Mouse (Mus musculus): ENCODE measurements around the gene Folr2.

The Folr2 gene

DNA sequence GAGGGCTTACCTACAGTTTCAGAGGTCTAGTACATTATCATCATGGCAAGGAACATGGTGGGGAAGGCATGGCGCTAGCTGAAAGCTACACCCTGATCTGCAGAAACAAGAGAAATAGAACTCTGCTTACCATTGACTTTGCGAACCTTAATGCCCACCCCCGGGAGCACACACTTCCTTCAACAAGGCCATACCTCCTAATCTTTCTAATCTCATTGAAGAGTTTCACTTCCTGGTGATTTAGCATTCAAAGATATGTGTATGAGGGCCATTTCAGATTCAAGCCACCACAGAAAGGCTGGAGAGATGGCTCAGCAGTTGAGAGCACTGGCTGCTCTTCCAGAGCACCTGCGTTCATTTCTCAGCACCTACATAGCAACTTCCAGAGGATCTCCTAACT lies at the start of gene Folr2:
Gene Folr2, minus strand, starts transcription at position 101 of the 400 bp plus-strand sequence.
- DNase-seq (ENCODE audit: low spot score): no peak

DNA sequence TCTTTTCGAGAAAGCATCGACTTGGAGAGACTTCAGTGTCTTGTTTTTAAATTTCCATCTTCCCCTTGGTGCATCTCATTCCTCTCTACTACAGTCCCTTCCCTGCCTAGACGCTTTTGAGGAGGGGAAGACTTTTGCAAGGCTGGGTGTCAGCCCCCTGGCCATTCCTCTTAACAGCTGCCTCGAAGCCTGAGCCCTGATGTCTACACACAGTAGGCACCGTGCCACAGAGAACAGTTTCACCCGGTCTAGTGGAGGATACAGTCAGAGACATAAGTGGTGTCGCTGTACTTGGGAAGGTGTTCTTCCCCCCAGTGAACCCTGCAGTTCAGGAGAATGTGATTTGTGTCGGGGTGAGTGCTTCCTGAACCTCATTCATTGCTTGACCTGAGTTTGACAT lies 49.7 kb upstream of the Folr2 start:
- DNase-seq (ENCODE audit: low spot score): no peak

DNA sequence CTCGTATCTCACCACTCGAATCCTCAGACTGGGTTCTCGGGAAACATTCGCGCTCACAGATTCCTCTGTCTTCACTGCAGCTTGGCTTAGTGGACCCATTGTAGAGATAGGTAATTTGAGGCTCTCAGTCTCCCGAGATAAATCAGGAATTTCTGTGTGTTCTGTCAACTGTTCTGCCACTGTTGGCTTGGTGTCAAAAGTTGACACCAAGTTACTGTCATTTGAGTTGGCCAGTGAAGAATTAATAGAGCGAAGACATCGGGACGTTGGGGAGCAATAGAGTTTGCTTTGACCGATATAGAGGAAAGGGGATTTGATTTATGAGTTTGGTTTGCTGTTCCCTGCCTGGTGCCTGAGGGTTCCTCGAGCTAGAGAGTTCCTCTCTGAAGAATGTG lies 49.3 kb upstream of the Folr2 start, which contains the start of gene Tomt:
Gene Tomt, minus strand, starts transcription at position 73 of the 395 bp plus-strand sequence.
- DNase-seq (ENCODE audit: low spot score): no peak

DNA sequence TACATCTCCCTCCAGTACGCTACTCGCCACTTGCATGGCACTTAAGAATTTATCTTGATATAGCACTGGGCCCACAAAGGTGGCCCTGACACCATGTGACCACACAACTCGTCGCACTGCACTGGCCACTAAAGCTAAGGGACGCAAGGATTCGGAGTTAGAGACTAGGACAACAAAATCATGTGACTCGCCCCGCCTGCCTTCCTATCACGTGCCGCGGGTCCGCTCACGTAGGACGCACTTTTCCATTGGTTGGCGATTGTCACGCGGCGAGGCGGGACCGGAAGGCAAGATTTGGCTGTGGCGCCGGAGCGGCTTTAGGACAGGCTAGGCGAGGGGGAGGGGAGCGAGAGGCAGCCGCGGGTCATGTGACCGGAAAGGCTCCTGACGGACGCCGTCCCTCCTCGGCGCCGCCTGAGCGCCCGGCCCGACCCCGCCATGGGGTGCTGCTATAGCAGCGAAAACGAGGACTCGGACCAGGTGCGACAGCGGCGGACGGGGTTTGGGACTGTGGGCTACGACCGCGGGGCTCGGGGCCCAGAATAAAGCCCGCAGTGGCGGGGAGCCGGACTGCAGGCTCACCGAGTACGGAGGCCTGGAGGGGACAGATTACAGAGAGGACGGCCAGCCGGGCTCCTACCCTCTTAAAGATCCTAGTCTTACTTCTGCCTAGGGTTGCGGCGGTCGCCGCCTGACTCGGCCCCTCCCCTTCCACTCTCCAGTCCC lies 48.7 kb upstream of the Folr2 start, which contains the start of gene Lamtor1:
Gene Lamtor1, plus strand, starts transcription at position 344 of the 726 bp plus-strand sequence.
- DNase-seq (ENCODE audit: low spot score): peak; percentile 99

DNA sequence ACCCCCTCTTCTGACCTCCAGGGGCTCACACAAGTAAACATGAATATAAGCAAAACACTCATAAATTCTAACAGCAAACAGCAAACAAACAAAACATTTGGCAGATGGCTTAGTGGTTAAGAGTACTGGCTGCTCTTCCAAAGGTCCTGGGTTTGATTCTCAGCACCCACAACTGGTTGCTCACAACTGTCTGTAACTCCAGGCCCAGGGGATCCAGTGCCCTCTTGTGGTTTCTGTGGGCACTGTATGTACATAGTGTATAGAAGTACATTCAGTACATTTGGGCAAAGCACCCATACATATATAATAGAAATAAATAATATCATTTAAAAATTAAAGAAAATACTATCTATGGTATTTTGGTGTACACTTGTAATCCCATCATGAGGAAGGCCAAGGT lies 45.9 kb upstream of the Folr2 start:
- DNase-seq (ENCODE audit: low spot score): no peak

DNA sequence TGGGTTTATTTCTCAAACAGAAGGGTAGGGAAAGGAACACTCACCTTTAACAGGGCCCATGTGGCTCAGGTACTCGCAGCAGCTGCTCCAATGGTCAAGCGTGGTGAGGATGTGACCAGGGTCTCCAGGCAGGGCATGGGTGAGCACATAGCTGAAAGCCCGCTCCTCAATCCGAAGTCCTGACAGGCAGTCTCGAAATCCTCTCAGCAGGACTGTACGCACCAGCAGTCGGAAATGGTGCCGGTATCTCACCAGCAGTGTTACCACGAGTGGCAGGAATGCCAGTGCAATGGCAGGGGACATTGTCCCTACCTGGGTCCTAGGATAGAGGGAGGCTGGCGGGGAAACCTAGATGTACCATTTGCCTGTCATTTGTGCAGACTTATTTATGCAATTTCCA lies 45.0 kb upstream of the Folr2 start:
- DNase-seq (ENCODE audit: low spot score): no peak

DNA sequence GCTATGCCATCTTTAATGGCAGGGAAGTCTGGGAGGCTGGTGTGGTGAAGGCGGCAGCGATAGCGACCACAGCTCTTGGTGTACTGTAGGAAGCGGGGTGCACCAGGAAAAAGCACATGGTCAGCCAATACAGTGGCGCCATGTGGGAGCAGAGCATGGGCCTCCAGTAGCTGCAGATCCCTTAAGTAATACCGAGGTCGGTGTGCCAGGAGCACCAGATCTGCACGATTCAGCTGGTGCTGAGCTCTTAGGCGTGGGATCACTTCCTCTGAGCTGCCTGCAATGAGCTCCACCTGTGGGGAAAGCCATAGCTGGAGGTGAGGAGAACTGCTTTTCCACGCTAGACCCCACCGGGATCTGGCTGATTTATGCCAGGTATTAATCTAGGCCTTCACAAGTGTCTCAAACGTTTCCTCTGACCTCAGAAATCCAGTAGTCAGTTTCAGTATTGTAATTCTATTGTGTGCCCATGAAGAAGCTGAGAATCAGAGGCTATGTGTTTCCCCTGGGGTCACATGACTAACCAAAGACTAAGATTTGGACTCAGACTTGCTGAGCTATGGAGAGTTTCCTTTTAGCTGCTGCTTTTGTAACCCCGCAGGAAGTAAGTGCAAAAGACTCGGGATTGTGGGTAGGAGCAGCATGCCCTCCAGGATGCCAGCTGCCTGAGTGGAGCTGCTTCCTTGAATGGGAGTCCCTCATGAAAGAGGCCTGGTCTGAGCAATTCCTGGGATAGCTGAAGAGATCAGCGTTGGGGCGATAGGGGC lies 43.5 kb upstream of the Folr2 start:
- no peak for DNase-seq (ENCODE audit: low spot score)

DNA sequence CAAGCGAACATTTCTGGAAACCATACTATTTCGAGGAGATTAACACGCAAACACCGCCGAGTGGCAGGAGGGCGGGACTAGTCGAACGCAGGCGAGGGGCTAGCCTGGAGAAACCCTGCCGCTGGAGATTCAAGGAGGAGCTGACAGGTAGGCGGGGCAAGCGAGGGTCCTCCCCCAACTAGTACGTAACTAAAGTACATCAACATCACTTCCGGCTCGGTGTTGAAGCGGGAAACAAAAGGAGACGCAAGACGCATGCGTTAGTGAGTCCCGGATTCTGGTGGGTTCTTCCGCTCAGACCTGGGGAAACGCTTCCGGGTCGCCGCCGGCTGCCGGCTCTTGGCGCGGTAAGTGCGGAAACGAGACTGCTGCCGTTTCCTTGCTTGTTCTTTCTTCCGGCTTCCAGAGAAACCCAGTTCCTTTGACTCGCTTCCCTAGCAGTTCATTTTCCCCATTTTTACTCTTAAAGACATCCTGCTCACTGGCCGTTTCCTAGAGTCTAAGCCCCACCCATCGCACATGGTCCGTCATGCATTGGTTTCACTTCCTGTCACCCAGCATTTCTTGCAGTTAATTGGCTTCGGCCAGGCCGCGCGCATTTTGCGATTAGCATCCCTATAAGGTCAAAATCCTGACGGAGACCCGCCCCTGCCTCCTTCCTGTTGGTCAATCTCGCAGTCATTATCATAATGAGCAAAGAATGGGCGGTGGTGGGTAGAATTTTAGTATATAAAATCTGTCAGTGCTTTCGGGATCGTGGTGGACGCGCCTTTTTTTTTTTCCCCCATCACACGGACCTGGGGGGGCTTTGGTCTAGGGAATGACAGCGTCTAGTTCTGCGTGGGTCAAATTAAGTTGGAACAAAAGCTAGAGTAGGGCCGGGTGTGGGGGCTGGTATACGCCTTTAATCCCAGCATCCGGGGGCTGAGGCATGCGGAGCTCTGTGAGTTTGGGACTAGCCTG lies 39.4 kb upstream of the Folr2 start:
- peak; percentile 98 for DNase-seq (ENCODE audit: low spot score)

DNA sequence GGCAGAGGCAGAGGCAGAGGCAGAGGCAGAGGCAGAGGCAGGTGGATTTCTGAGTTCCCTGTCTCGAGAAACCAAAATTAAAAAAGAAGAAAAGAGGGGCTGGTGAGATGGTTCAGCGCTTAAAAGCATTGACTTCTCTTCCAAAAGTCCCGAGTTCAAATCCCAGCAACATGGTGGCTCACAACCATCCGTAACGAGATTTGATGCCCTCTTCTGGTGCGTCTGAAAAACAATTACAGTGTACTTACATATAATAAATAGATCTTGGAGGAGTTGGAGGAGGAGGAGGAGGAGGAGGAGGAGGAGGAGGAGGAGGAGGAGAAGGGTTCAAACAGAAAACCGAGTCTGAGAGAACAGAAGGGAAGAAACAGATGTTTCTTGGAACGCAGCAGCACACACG lies 38.7 kb upstream of the Folr2 start:
- DNase-seq (ENCODE audit: low spot score): no peak

DNA sequence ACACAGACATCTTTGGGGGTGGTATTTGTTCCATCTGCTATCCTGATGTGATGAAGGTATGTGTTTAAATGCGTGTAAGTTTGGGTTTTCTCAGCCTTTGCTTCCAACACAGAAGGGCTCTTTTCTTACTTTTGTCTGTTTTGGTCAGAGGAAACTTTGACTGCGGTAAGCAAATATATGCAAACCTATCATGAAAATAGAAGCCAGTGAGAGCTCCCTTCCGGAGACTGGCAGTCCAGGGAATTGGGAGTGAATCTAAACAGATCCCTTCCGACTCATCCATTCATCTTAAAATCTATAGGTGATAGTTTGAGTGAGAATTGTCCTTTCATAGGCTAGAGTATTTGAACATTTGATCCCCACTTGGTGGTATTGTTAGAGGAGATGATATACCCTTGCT lies 31.5 kb upstream of the Folr2 start:
- no peak for DNase-seq (ENCODE audit: low spot score)

DNA sequence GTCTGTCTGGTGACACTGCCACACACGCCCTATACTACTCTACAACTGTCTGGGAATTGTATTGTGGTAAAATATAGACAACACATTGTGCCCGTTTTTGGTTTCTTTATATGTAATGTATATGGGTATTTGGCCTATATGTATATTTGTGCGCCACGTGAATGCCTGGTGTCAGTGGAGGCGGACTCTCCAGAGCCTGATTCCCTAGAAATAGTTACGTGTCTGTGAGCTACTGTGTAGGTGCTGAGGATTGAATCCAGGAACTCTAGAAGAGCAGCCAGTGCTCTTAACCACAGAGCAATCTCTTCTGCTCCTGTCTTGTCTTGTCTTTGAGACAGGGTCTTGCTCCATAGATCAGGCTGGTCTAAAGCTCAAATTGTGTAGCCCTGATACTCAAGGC lies 29.3 kb upstream of the Folr2 start:
- DNase-seq (ENCODE audit: low spot score): no peak

DNA sequence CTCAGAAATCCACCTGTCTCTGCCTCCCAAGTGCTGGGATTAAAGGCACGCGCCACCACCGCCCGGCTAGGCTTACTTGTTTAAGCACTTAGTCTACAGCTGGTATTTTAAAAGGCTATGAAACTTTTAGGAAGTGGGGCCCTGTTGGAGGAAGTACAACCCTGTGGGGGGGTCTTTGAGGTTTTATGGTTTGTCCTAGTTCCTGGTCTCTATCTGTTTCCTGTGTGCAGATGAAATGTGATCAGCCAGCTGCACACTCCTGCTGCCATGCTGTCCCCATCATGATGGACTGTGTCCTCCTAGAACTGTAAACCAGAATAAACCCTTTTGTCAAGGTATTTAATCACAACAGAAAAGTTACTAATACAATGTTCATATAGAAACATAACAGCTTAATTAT lies 27.2 kb upstream of the Folr2 start:
- no peak for DNase-seq (ENCODE audit: low spot score)

DNA sequence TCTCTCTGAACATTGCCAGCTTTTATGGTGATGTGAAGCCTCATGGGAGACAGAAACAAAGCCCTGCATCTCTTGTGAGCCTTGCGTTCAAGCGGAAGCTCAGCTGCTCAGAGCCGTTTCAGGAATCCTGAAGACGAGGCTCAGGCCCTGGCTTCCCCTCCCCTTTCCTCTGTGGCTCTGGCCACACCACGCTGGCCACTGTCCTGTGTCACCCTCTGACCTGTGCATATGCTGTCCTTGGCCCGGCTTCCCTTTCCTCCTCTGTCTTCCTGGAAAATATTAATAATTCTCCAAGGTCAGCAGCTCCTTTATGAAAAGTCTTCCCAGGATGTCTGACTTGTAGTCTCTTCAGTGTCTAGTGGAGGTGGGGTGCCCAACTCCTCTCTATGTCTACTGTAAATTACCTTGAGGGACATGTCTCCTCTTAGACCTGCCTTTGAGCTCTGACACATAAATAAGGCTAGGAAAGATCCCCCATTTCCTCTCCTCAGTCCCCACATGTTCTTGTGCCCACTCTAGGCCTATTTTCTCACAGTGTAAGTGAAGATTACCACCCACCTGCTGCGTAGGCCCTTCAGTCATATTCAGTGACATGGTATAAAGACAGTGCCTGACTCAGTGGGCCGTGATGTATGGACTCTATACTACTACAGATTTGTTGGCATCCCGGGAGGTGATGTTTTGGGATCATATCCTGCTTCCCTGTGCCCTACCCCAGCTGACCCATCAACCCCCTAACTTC lies 25.6 kb upstream of the Folr2 start:
- no peak for DNase-seq (ENCODE audit: low spot score)

DNA sequence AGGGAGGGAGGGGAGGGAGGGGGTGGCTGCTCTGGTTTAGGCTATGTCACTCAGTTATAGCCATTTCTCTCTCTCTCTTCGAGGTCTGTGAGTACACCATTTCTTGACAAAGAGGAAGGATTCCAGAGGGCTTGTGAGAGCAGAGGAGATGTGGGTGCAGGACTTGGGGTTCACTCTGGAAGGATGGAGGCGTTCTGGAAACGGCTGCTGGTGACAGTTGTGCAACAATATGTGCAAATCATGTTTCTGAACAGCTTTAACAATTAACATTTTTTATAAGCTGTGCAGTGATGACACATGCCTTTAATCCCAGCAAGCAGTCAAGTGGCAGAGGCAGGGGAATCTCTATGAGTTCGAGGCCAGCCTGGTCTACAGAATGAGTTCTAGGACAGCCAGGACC lies 23.9 kb upstream of the Folr2 start:
- DNase-seq (ENCODE audit: low spot score): no peak

DNA sequence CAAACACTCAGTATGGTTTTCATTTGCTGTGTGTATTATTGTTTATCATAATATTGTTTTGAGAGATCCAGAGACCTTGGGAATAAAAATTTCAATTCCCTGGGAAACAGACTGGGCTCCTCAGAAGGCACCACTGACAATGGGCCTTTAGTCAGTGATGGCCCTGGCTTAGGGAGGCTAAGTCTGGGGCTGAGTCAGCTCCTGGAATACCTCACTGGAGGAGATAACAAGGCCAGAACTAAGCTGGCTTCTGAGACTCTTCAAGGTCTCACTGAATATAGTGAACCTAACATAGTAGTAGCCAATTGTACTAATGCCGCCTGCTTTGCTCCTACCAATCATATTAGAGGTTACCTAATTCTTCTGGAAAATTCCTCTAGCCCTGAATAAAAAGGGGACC lies 19.0 kb upstream of the Folr2 start:
- no peak for DNase-seq (ENCODE audit: low spot score)

DNA sequence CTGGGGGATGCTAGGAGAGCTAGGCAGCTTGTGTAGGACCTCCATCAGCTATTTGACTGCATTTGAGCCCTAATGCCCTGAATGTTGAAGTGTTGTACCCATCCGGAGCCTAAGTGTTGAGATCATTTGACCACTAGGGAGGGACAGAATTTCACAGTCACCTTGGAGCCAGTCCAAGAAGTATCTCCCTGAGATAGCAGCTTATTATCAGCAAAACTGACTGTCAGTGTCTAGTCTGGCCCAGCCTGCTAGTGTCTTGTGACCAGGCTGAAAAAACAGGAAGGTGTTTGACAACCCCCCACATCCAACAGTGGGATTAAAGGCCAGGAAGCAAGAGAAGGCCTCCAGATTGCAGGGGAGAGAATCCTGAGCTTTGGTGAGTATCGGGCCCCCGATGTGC lies 14.3 kb upstream of the Folr2 start:
- DNase-seq (ENCODE audit: low spot score): no peak

DNA sequence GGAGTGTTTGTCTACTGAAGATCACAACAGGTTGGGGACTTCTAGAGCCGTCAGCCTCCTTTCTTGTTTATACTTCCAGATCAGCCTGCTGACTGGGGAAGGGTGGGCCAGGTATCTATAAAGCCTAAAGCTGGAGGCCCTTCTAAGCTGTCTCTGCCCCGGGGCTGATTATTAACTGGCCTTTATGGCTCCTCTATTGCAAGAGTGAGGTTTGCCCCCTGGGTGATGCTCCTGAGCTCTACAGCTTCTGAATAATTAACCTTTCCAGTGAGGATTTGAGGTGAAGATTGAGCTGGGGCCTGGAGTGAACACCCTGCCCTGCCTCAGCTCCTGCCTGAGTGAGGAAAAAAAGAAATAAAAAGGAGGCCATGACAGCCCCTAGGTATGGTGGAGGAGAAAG lies 13.6 kb upstream of the Folr2 start, which contains the start of gene Folr1:
Gene Folr1, minus strand, starts transcription at position 160 of the 400 bp plus-strand sequence.
- DNase-seq (ENCODE audit: low spot score): no peak

DNA sequence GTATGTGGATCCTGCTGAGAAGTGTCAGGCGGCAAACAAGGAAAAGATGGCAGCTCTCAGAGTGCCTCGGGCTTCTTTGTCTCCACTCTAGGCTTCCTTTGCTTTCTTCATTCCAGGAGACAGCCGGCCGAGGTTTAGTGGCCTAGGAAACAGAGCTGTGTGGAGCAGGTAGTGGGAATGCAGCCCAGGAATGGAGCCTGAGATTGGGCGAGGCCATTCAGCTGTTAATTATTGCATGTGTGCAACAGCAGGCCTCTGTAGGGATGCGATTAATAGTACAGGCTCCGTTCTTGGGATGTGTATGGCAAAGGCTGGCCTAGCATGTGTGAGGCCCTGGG lies 12.1 kb upstream of the Folr2 start:
- DNase-seq (ENCODE audit: low spot score): peak; percentile 21

DNA sequence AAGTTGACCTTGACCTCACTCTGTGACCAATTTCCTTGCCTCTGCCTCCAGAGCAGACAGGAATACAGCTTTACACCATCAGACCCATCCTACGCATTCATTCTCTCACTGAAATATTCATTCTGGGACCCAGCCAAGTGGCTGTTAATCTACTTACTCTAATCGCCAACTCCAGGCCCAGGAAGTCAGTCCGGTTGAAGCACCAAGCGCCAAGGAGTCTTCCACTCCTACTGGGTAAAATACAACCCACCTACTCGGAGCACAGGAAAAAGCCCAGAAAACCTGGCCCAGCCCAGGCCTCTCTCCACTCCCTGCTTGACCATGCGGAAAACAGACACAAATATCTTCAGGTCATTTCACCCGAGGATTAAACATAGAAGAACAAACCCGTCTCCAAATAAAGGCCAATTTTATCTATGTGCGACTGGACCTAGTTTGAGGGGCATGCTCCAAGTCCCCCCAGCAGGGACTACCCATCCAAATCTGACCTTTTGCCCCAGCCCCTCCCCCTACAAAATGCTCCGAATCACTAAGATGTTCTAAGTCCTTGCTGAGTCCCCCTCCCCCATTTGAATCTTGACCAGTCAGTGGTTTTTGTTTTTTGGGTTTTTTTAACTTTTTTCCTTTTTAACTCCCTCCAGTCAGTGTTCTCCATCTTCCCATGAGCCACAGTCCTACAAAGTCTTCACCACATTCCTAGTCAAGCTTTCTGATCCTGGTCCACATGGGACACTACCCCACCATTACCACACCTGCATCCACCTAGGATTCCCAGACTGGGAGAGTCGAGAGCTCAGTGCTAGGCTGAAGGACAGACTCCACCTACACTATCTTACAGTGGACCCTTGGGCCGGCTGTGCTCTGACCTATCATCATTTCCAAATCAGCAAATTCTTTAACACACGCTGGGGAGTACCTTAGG lies 11.5 kb upstream of the Folr2 start:
- DNase-seq (ENCODE audit: low spot score): peak; percentile 77

DNA sequence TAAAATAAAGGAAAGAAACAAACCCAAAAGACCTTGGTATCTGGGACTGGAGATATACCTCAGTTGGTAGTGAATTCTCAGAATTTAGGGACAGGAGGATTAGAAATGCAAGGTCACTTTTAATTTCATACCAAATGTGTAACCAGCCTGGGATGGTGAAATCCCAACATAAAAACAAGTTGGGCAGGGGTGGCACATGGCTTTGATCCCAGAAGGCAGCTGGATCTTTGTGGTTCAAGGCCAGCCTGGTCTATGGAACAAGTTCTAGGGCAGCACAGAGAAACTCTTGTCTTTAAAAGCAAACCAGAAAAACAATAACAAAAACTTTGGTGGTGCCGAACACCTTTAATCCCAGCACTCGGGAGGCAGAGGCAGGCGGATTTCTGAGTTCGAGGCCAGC lies 10.5 kb upstream of the Folr2 start:
- DNase-seq (ENCODE audit: low spot score): no peak

Data from MN1 (cell line).